ENCODE assay signal across 19 mouse cellular contexts in the genomic region with DNA sequence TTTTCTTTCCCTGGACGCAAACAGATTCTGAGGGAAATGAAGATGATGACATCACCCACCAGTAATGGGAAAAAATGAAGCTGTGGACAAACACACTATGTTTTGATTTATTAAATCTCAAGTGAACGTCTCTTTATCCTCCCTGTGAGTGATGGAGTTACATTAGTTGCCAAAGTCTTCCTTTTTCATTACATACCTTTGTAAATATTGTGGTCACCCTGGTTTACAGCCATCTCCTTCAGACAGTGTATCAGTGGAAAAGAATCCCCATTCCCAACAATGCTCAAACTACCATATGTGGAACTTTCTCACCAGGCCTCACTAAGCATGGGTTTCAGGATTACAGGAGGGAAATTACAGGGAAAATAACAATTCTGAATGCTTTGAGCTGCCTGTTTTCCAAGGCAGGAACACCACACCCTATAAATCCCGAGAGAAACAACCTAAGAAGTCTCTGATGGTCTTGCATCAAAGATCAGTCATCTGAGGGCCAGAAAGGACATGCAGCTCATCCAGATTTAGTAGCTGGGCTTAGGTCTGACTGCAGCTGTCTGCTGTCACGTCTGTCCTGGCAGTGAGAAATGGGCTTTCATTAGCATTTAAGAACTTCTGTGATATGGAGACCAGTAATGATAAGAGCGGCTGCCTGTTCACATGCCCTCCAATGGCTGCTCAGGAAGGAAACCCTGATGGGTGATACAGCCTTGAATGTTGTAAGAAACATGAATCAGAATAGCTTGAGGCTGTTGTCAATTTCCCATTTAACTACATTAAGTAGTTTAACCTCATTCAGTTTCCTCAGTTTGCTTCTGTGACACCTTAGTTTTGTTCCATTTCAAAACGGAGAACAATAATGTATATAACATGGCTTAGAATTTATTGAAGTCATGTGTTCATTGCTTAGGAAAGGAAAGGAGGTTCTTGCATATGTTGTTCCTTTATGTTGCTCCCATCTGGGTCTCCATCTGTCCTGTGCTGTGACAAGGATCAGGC. TPM values are rescaled to one million over a fixed set of nuclear protein-coding genes. Genes with fewer than 3 reads are reported as not detected.
DNase-seq lines count a peak whose midpoint lies in the region; ATAC-seq and TF ChIP-seq lines count a peak whose summit lies in the region.
"Had no signal": no experiment of that assay in that cellular context is flagged by ENCODE, and none has a peak within 500 bp of the region (broad histone marks: within the 10 kb centered on the region; RNA-seq: fewer than 3 reads in every experiment).

A gene (plus strand): TSS at position 943 of the 993 bp plus-strand sequence.

- H3K27ac ChIP-seq in gastrocnemius, adult 2 months = peak within 1 kb of the TSS; percentile 80
- peak within 1 kb of the TSS; percentile 30 for H3K27ac ChIP-seq in brown adipose tissue, adult 24 weeks (replicated peaks; ENCODE audit: low read depth, low read length)
- H3K27ac ChIP-seq in limb, embryonic 14.5 days (replicated peaks; ENCODE audit: low read depth, low read length) = 0 out of 2 replicates have a peak within 1 kb of the TSS, but pooled peaks have one; percentile 19
- H3K27ac ChIP-seq in forebrain, postnatal 0 days (ENCODE audit: low read depth, low read length) = no peak within 1 kb of the TSS
- H3K27ac ChIP-seq: forebrain, embryonic 12.5 days; liver, embryonic 15.5 days; midbrain, embryonic 10.5 days had no signal

- intact Hi-C loops in gastrocnemius, adult 2 months (cut with DNase I) = no loop called here

- no peak within 1 kb of the TSS for H3K9ac ChIP-seq in limb, embryonic 14.5 days (ENCODE audit: low read depth, low read length, severe bottlenecking)
- H3K9ac ChIP-seq in forebrain, postnatal 0 days = no peak within 1 kb of the TSS
- H3K9ac ChIP-seq: forebrain, embryonic 12.5 days; liver, embryonic 15.5 days had no signal

- no peak for TF ChIP-seq POLR2A in limb, embryonic 14.5 days (IDR thresholded peaks at IDR 0.05; ENCODE audit: borderline replicate concordance, extremely low read depth, insufficient read depth, insufficient read length)

- no peaks in the 10 kb centered on the region for H3K9me3 ChIP-seq in limb, embryonic 14.5 days (ENCODE audit: control insufficient read depth, low read length)
- no peaks in the 10 kb centered on the region for H3K9me3 ChIP-seq in forebrain, postnatal 0 days (ENCODE audit: low read length)
- H3K9me3 ChIP-seq: forebrain, embryonic 12.5 days; liver, embryonic 15.5 days; midbrain, embryonic 10.5 days had no signal

- no peak for DNase-seq in gastrocnemius, adult 2 months
- no peak for DNase-seq in gastrocnemius, postnatal 10 days
- peak; percentile 46 for DNase-seq in 416B (ENCODE audit: low read depth)
- peak; percentile 31 for DNase-seq in limb, embryonic 14.5 days (ENCODE audit: low spot score)
- DNase-seq in forebrain, postnatal 0 days = no peak
- no peak for DNase-seq in adrenal gland, postnatal 25 days
- DNase-seq: adrenal gland, postnatal 10 days; B cell, adult 2 months; cerebellum, postnatal 25 days; kidney, adult 2 months; layer of hippocampus, postnatal 36 days; left cerebral cortex, postnatal 4 days; thymus, postnatal 36 days had no signal

- H3K4me3 ChIP-seq in gastrocnemius, adult 2 months = no peak within 1 kb of the TSS
- no peak within 1 kb of the TSS for H3K4me3 ChIP-seq in brown adipose tissue, adult 24 weeks (ENCODE audit: insufficient read depth, low read depth, low read length)
- H3K4me3 ChIP-seq in limb, embryonic 14.5 days (replicated peaks; ENCODE audit: low read length) = no peak within 1 kb of the TSS
- no peak within 1 kb of the TSS for H3K4me3 ChIP-seq in forebrain, postnatal 0 days (ENCODE audit: low read depth, low read length)
- H3K4me3 ChIP-seq: forebrain, embryonic 12.5 days; liver, embryonic 15.5 days; midbrain, embryonic 10.5 days had no signal

- H3K4me2 ChIP-seq in limb, embryonic 14.5 days (replicated peaks; ENCODE audit: low read depth, low read length, severe bottlenecking) = no peak within 1 kb of the TSS
- no peak within 1 kb of the TSS for H3K4me2 ChIP-seq in forebrain, postnatal 0 days (ENCODE audit: low read depth)
- H3K4me2 ChIP-seq: forebrain, embryonic 12.5 days; liver, embryonic 15.5 days had no signal

- H3K36me3 ChIP-seq in limb, embryonic 14.5 days (ENCODE audit: control insufficient read depth, insufficient read depth, low read length) = no peaks in the 10 kb centered on the region
- no peaks in the 10 kb centered on the region for H3K36me3 ChIP-seq in forebrain, postnatal 0 days (ENCODE audit: insufficient read depth)
- H3K36me3 ChIP-seq: forebrain, embryonic 12.5 days; liver, embryonic 15.5 days; midbrain, embryonic 10.5 days had no signal

- ATAC-seq in limb, embryonic 14.5 days (ENCODE audit: low FRiP score, low read depth) = 0 out of 2 replicates have a peak, but pooled peaks have one; percentile 12
- ATAC-seq in forebrain, postnatal 0 days = no peak
- ATAC-seq in erythroid progenitor cell, adult 5-6 weeks (replicated peaks; ENCODE audit: low FRiP score, poor library complexity, severe bottlenecking) = no peak
- ATAC-seq: hindbrain, embryonic 16.5 days had no signal

- H3K27me3 ChIP-seq in limb, embryonic 14.5 days (ENCODE audit: control insufficient read depth, insufficient read depth, low read length) = no peaks in the 10 kb centered on the region
- no peaks in the 10 kb centered on the region for H3K27me3 ChIP-seq in forebrain, postnatal 0 days (ENCODE audit: insufficient read depth, low read length)
- H3K27me3 ChIP-seq: forebrain, embryonic 12.5 days; liver, embryonic 15.5 days had no signal

- TF ChIP-seq CTCF in gastrocnemius, adult 2 months (IDR thresholded peaks at IDR 0.05) = no peak
- TF ChIP-seq CTCF in forebrain, postnatal 0 days (IDR thresholded peaks at IDR 0.05; ENCODE audit: low read depth) = no peak

- 54% methylated on average over 6 of the region's 6 CpGs for WGBS in limb, embryonic 14.5 days
- WGBS in forebrain, postnatal 0 days = 79% methylated on average over 6 of the region's 6 CpGs

- no peaks in the 10 kb centered on the region for H3K4me1 ChIP-seq in brown adipose tissue, adult 24 weeks (ENCODE audit: control insufficient read depth, insufficient read depth, insufficient read length, low read length)
- H3K4me1 ChIP-seq in limb, embryonic 14.5 days (ENCODE audit: control insufficient read depth, insufficient read depth, low read length) = peaks cover 5% of the 10 kb centered on the region; the same call in 1 of the 2 replicates
- H3K4me1 ChIP-seq in forebrain, postnatal 0 days (ENCODE audit: insufficient read depth) = no peaks in the 10 kb centered on the region
- H3K4me1 ChIP-seq: forebrain, embryonic 12.5 days; liver, embryonic 15.5 days; midbrain, embryonic 10.5 days had no signal

RNA-seq across cellular contexts. Expression of the gene that starts here (rescaled TPM):
- 1 to 10 TPM; 1.7 to 2.4 TPM for total RNA-seq in gastrocnemius, adult 2 months (2021)
- total RNA-seq in gastrocnemius, postnatal 10 days (2021) = 1 to 10 TPM; 1.4 to 1.5 TPM
- 1.8 and 2.0 TPM in 2 replicates for polyA plus RNA-seq in brown adipose tissue, adult 24 weeks (2012; ENCODE audit: insufficient read depth, insufficient read length, missing spikeins)
- 0.15 and 0.20 TPM in 2 replicates for polyA plus RNA-seq in limb, embryonic 14.5 days (2012; rRNA removed)
- polyA plus RNA-seq in limb, embryonic 14.5 days (2014; fragmentation: Nextera tagmentation; extraction: Ambion mirVana) = 0.58 and 0.91 TPM in 2 replicates
- total RNA-seq in forebrain, postnatal 0 days (2014; rRNA removed) = 0.31 and 0.67 TPM in 2 replicates
- 0.49 and 0.56 TPM in 2 replicates for polyA plus RNA-seq in forebrain, postnatal 0 days (2015; fragmentation: Nextera tagmentation; extraction: Ambion mirVana)
- 1.5 and 2.1 TPM in 2 replicates for total RNA-seq in adrenal gland, postnatal 25 days (2021)
- total RNA-seq in erythroid progenitor cell, adult 5-6 weeks (2015; ENCODE audit: low replicate concordance) = 1.8 and 2.1 TPM in 2 replicates
- 4.9 and 7.4 TPM in 2 replicates for total RNA-seq in erythroid progenitor cell, adult 5-6 weeks (2017; ENCODE audit: low replicate concordance)
- polyA plus RNA-seq: kidney, adult 2 months had no signal

Comparison
In these comparisons a context has a peak if more than half of its experiments do, and no peak if none do; other contexts are left out.
1. Peak in DNase-seq, ATAC-seq and H3K27ac ChIP-seq in limb, embryonic 14.5 days; RNA of the gene not detected or under 1 TPM.